Mouse (Mus musculus): ENCODE measurements around the gene Slain1.
A peak's percentile ranks its signal among the peaks of the same experiment; 100 is the strongest.

The Slain1 gene

GRCm38 (mm10) chr14:103649896-103650334 lies at the start of gene Slain1:
Slain1 (plus strand) TSS chr14:103650228.
- peak; percentile 97 for DNase-seq (ENCODE audit: low read depth, low spot score)

GRCm38 (mm10) chr14:103608063-103608462 lies 42.0 kb upstream of the Slain1 start:
- no peak for DNase-seq (ENCODE audit: low read depth, low spot score)

- no peak for DNase-seq (ENCODE audit: low read depth, low spot score)
These were observed 36.3 kb upstream of the Slain1 start for GRCm38 (mm10) chr14:103613573-103614271.

- DNase-seq (ENCODE audit: low read depth, low spot score): no peak
These were observed 35.8 kb upstream of the Slain1 start for GRCm38 (mm10) chr14:103614272-103614587.

- peak; percentile 34 for DNase-seq (ENCODE audit: low read depth, low spot score)
These were observed 30.3 kb upstream of the Slain1 start for GRCm38 (mm10) chr14:103619756-103620155.

GRCm38 (mm10) chr14:103621207-103621606 lies 28.8 kb upstream of the Slain1 start:
- DNase-seq (ENCODE audit: low read depth, low spot score): peak; percentile 19

GRCm38 (mm10) chr14:103626100-103626499 lies 23.9 kb upstream of the Slain1 start:
- DNase-seq (ENCODE audit: low read depth, low spot score): no peak

GRCm38 (mm10) chr14:103629639-103630364 lies 20.2 kb upstream of the Slain1 start:
- DNase-seq (ENCODE audit: low read depth, low spot score): no peak

GRCm38 (mm10) chr14:103630545-103630944 lies 19.5 kb upstream of the Slain1 start:
- peak; percentile 53 for DNase-seq (ENCODE audit: low read depth, low spot score)

- no peak for DNase-seq (ENCODE audit: low read depth, low spot score)
These were observed 6.1 kb upstream of the Slain1 start for GRCm38 (mm10) chr14:103643933-103644332.

GRCm38 (mm10) chr14:103647981-103648380 lies 2.0 kb upstream of the Slain1 start:
- no peak for DNase-seq (ENCODE audit: low read depth, low spot score)

- DNase-seq (ENCODE audit: low read depth, low spot score): peak; percentile 66
These were observed 1.3 kb upstream of the Slain1 start for GRCm38 (mm10) chr14:103648623-103649255.

- no peak for DNase-seq (ENCODE audit: low read depth, low spot score)
These were observed 726 bp upstream of the Slain1 start for GRCm38 (mm10) chr14:103649302-103649701.

- peak; percentile 86 for DNase-seq (ENCODE audit: low read depth, low spot score)
These were observed 529 bp downstream of the Slain1 start for GRCm38 (mm10) chr14:103650413-103651101.

GRCm38 (mm10) chr14:103651106-103651505 lies 1.1 kb downstream of the Slain1 start:
- DNase-seq (ENCODE audit: low read depth, low spot score): no peak

- DNase-seq (ENCODE audit: low read depth, low spot score): peak; percentile 51
These were observed 1.5 kb downstream of the Slain1 start for GRCm38 (mm10) chr14:103651562-103651961.

GRCm38 (mm10) chr14:103652524-103652923 lies 2.5 kb downstream of the Slain1 start:
- DNase-seq (ENCODE audit: low read depth, low spot score): no peak

- DNase-seq (ENCODE audit: low read depth, low spot score): peak; percentile 74
These were observed 3.8 kb downstream of the Slain1 start for GRCm38 (mm10) chr14:103653800-103654199.

- DNase-seq (ENCODE audit: low read depth, low spot score): no peak
These were observed 5.4 kb downstream of the Slain1 start for GRCm38 (mm10) chr14:103655448-103655847.

GRCm38 (mm10) chr14:103657876-103658275 lies 7.8 kb downstream of the Slain1 start:
- DNase-seq (ENCODE audit: low read depth, low spot score): no peak

- DNase-seq (ENCODE audit: low read depth, low spot score): peak; percentile 72
These were observed 13.0 kb downstream of the Slain1 start for GRCm38 (mm10) chr14:103663026-103663425.

GRCm38 (mm10) chr14:103664391-103664790 lies 14.4 kb downstream of the Slain1 start:
- DNase-seq (ENCODE audit: low read depth, low spot score): no peak
